Mouse (Mus musculus) kidney, adult 2 months (tissue): ENCODE results near the gene Ube3b.

Experiments
- CTCF ChIP-seq: fragments of 200-500 bp; conservative IDR thresholded peaks from 2 replicates; pipeline ENCODE4 v1.5.1; 2011; ENCODE audit warnings: low read depth, mild to moderate bottlenecking, control low read depth, low read length, moderate library complexity, mixed read lengths; ENCODE audit not compliant: insufficient read depth, insufficient read length
- POLR2A ChIP-seq: fragments of 200-500 bp; IDR thresholded peaks from one replicate; pipeline ENCODE4 v1.6.1; 2011; ENCODE audit warnings: low read depth, low read length, control low read depth

DNA sequence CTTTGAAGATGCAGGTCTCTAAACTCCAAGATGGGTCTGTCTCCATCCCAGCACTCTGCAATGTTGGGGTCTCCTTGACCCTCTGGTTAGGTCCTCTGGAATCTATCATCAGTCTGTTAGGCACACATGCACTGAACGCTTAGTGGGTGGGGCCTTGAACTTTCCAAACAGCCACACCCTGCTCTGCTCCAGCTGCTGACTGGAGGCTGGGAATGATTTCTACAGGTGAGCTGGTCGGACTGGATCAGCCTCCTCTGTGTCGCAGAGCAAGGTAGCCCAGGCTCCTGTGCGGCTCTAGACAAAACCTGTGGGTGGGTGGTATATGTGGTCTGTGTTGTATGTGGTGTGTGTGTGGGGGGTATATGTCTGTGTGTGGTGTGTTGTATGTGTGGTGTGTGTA lies 68.6 kb downstream of the Ube3b start:
- TF ChIP-seq CTCF (no peak), POLR2A (no peak)
